Comparison of ENCODE assay signal across 18 mouse cellular contexts in the genomic region with DNA sequence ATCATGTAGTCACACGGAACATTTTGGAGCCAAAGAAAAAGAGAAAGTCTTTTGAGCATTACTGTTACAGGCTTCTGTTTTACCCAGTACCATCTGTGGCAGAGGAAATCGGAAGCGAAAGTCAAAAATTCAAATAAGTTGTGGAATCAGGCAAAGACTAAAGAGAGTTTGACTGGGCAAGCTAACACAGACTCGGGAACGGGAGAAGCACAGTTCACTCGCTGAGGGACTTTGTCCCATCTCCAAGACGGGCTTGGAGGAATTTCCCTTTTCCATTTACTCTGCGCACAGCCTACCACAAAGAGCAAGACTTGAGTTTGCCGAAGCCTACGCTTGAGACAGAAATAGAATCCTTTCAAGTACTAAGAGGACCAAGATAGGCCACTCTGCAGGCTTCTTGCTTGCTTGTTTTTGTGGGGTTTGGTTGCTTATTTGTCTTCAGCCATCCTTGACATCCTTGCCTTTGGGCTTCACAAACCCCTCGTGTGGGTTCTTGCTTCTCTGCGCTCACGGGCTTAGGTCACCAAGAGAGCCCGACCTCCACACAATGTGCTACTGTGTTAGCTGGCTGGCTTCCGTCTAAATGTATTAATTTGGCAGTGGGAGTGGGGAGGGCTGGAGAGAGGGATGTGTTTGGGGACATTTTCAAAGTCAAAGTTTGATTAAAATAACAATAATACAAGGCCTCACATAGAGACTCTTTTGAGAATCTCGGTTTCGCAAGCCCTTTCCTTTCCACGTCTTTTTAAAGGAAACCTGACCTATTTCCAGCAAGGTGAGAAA. TPM values are rescaled to one million over a fixed set of nuclear protein-coding genes. Genes with fewer than 3 reads are reported as not detected.
DNase-seq lines count a peak whose midpoint lies in the region; TF ChIP-seq lines count a peak whose summit lies in the region.
"Had no signal": no experiment of that assay in that cellular context is flagged by ENCODE, and none has a peak within 500 bp of the region (broad histone marks: within the 10 kb centered on the region; RNA-seq: fewer than 3 reads in every experiment).

No protein-coding gene starts in this region.

- no peak; the same call in 1 of the 2 replicates for TF ChIP-seq RAD21 in CH12.LX (IDR thresholded peaks at IDR 0.05; ENCODE audit: low read depth, low read length)

- intact Hi-C loops in heart, postnatal 36 days (cut with DNase I): no loop called here

- H3K4me1 ChIP-seq in heart, embryonic 10.5 days: no peaks in the 10 kb centered on the region
- peaks cover 23 to 62% of the 10 kb centered on the region in 2 experiments for H3K4me1 ChIP-seq in CH12.LX (ENCODE audit: control insufficient read depth in 1 of 2, insufficient read depth in 2 of 2)
- no peaks in the 10 kb centered on the region for H3K4me1 ChIP-seq in embryonic facial prominence, embryonic 10.5 days
- H3K4me1 ChIP-seq: heart, embryonic 15.5 days had no signal

- TF ChIP-seq CTCF in CH12.LX (conservative IDR thresholded peaks at IDR 0.05 in 1 of 2, IDR thresholded peaks at IDR 0.05 in 1 of 2; ENCODE audit: low read depth in 2 of 2, low read length in 2 of 2): no peak

- H3K36me3 ChIP-seq in heart, embryonic 10.5 days: no peaks in the 10 kb centered on the region
- H3K36me3 ChIP-seq in CH12.LX (replicated peaks in 1 of 2; ENCODE audit: control insufficient read depth in 1 of 2, insufficient read depth in 1 of 2, low read length in 1 of 2): no peaks in the 10 kb centered on the region
- no peaks in the 10 kb centered on the region for H3K36me3 ChIP-seq in embryonic facial prominence, embryonic 10.5 days (replicated peaks)
- H3K36me3 ChIP-seq: heart, embryonic 15.5 days had no signal

- TF ChIP-seq POLR2A in CH12.LX (IDR thresholded peaks at IDR 0.05; ENCODE audit: low read depth, low read length): peak; percentile 56

- no peaks in the 10 kb centered on the region for H3K27me3 ChIP-seq in heart, embryonic 10.5 days (ENCODE audit: insufficient read depth, poor library complexity, severe bottlenecking)
- no peaks in the 10 kb centered on the region for H3K27me3 ChIP-seq in CH12.LX (replicated peaks)
- no peaks in the 10 kb centered on the region for H3K27me3 ChIP-seq in embryonic facial prominence, embryonic 10.5 days (replicated peaks; ENCODE audit: low read depth, poor library complexity, severe bottlenecking)
- H3K27me3 ChIP-seq: heart, embryonic 15.5 days had no signal

- peak overlapping the region; percentile 78 for H3K4me2 ChIP-seq in CH12.LX (ENCODE audit: insufficient read depth, low read depth, poor library complexity, severe bottlenecking)
- H3K4me2 ChIP-seq: heart, embryonic 15.5 days; lung, embryonic 14.5 days had no signal

- peak overlapping the region; percentile 64 for H3K9ac ChIP-seq in CH12.LX (ENCODE audit: insufficient read depth, low read depth)
- H3K9ac ChIP-seq: heart, embryonic 15.5 days; lung, embryonic 14.5 days had no signal

- no peak overlapping the region; the same call in 1 of the 2 replicates for H3K4me3 ChIP-seq in heart, embryonic 10.5 days
- peak overlapping the region; percentile 17 to 47 (median 39) for H3K4me3 ChIP-seq in CH12.LX (replicated peaks in 1 of 3; ENCODE audit: low read depth in 2 of 3, low read length in 2 of 3, poor library complexity in 1 of 3)
- no peak overlapping the region for H3K4me3 ChIP-seq in embryonic facial prominence, embryonic 10.5 days
- H3K4me3 ChIP-seq: heart, embryonic 15.5 days; megakaryocyte, embryonic 14.5 days had no signal

- DNase-seq in heart, embryonic 10.5 days (ENCODE audit: low spot score): no peak
- DNase-seq in heart, postnatal 36 days: no peak
- peak; percentile 29 for DNase-seq in layer of hippocampus, adult 9-10 months (ENCODE audit: low spot score)
- no peak for DNase-seq in layer of hippocampus, postnatal 25 days (ENCODE audit: extremely low spot score in 1 of 2, low spot score in 1 of 2)
- DNase-seq in CH12.LX (ENCODE audit: extremely low read depth): peak; percentile 82
- peak; percentile 28 for DNase-seq in embryonic facial prominence, embryonic 10.5 days (ENCODE audit: low spot score)
- no peak for DNase-seq in cerebellum, adult 9-10 months
- DNase-seq: kidney, postnatal 14 days; liver; lung, embryonic 14.5 days; thymus, postnatal 25 days had no signal

- H3K27ac ChIP-seq in heart, embryonic 10.5 days: peak overlapping the region; percentile 32; the same call in 1 of the 2 replicates
- H3K27ac ChIP-seq in CH12.LX (ENCODE audit: insufficient read depth, low read depth): peak overlapping the region; percentile 73; the same call in 1 of the 2 replicates
- H3K27ac ChIP-seq in embryonic facial prominence, embryonic 10.5 days (replicated peaks): no peak overlapping the region
- H3K27ac ChIP-seq: heart, embryonic 15.5 days had no signal

- in situ Hi-C loops in CH12.LX (cut with MboI; ENCODE audit: low pct_ligation_motif_present, low pct_unique_long_range_greater_than_20kb, low sequenced_read_pairs): loop anchor here (25.0 kb wide), 3 partner anchors 164 to 589 kb away; a partner anchor contains a TSS

- H3K79me2 ChIP-seq in CH12.LX (replicated peaks; ENCODE audit: control insufficient read depth, extremely low read depth, insufficient read depth, poor library complexity, severe bottlenecking): no peaks in the 10 kb centered on the region

- TF ChIP-seq EP300 in CH12.LX (IDR thresholded peaks at IDR 0.05; ENCODE audit: low read length): peak; percentile 96

- no peaks in the 10 kb centered on the region for H3K9me3 ChIP-seq in heart, embryonic 10.5 days
- peaks cover 10% of the 10 kb centered on the region for H3K9me3 ChIP-seq in CH12.LX (replicated peaks; ENCODE audit: low read length)
- H3K9me3 ChIP-seq in embryonic facial prominence, embryonic 10.5 days: no peaks in the 10 kb centered on the region
- H3K9me3 ChIP-seq: heart, embryonic 15.5 days had no signal

- WGBS in heart, embryonic 10.5 days: 68% methylated on average over 18 of the region's 18 CpGs
- WGBS in embryonic facial prominence, embryonic 10.5 days: 63% methylated on average over 18 of the region's 18 CpGs

- dilution Hi-C loops in CH12.LX (cut with MboI; ENCODE audit: extremely low pct_ligation_motif_present, extremely low pct_unique_long_range_greater_than_20kb, low sequenced_read_pairs): no loop called here

TF ChIP-seq in CH12.LX, 34 proteins besides CTCF, POLR2A, EP300 and RAD21 (continues in another document):
- TF ChIP-seq E2F4 (IDR thresholded peaks at IDR 0.05; ENCODE audit: insufficient replicate concordance, low read depth, low read length) (peak; percentile 57; the same call in 1 of the 2 replicates), IRF4 (IDR thresholded peaks at IDR 0.05; ENCODE audit: low read depth, low read length) (peak; percentile 97), SIN3A (IDR thresholded peaks at IDR 0.05; ENCODE audit: low read length) (peak; percentile 51; the same call in 1 of the 2 replicates), BHLHE40 (IDR thresholded peaks at IDR 0.05; ENCODE audit: low read depth, low read length) (peak; percentile 72; the same call in 1 of the 2 replicates), MEF2A (IDR thresholded peaks at IDR 0.05; ENCODE audit: borderline replicate concordance, low read depth, low read length) (peak; percentile 92), GABPA (IDR thresholded peaks at IDR 0.05; ENCODE audit: insufficient replicate concordance, low read depth, low read length) (no peak), ELF1 (IDR thresholded peaks at IDR 0.05; ENCODE audit: low read depth, low read length) (0 out of 2 replicates have a peak, but pooled peaks have one; percentile 13), HCFC1 (IDR thresholded peaks at IDR 0.05; ENCODE audit: low read depth, low read length) (peak; percentile 46; the same call in 1 of the 2 replicates), NRF1 (IDR thresholded peaks at IDR 0.05; ENCODE audit: low read depth, low read length) (no peak), PAX5 (IDR thresholded peaks at IDR 0.05; ENCODE audit: low read length) (no peak), TBP (conservative IDR thresholded peaks at IDR 0.05; ENCODE audit: low read depth, low read length) (peak; percentile 75), MYC (IDR thresholded peaks at IDR 0.05; ENCODE audit: low read depth, low read length) (0 out of 2 replicates have a peak, but pooled peaks have one; percentile 68), ZMIZ1 (IDR thresholded peaks at IDR 0.05; ENCODE audit: low read depth, low read length) (no peak), ETS1 (conservative IDR thresholded peaks at IDR 0.05; ENCODE audit: low read depth, low read length) (peak; percentile 85), JUND (conservative IDR thresholded peaks at IDR 0.05; ENCODE audit: low read depth, low read length) (peak; percentile 65; the same call in 1 of the 2 replicates), ZNF384 (IDR thresholded peaks at IDR 0.05; ENCODE audit: low read depth, low read length) (0 out of 2 replicates have a peak, but pooled peaks have one; percentile 2), TCF12 (IDR thresholded peaks at IDR 0.05; ENCODE audit: low read depth, low read length) (peak; percentile 63), CHD1 (IDR thresholded peaks at IDR 0.05; ENCODE audit: low read depth, low read length) (no peak)

RNA-seq across cellular contexts. Expression of a gene that starts 30.5 kb away (rescaled TPM):
- polyA plus RNA-seq in heart, embryonic 10.5 days (2016; fragmentation: Nextera tagmentation; extraction: Ambion mirVana): 12.0 and 16.2 TPM in 2 replicates
- total RNA-seq in heart, postnatal 36 days (2021): 1 to 10 TPM; 4.9 to 7.2 TPM
- total RNA-seq in layer of hippocampus, postnatal 25 days (2021): 1 to 10 TPM; 6.5 to 8.2 TPM
- total RNA-seq in CH12.LX (2012; rRNA removed) (5.0 and 5.6 TPM in 2 replicates), CH12.LX (2014; rRNA removed) (3.8 and 4.0 TPM in 2 replicates)
- 17.4 and 18.2 TPM in 2 replicates for polyA plus RNA-seq in CH12.LX (2012; ENCODE audit: insufficient read length, low read depth)
- 32.6 and 33.3 TPM in 2 replicates for polyA plus RNA-seq in embryonic facial prominence, embryonic 10.5 days (2016; fragmentation: Nextera tagmentation; extraction: Ambion mirVana)

RNA-seq across cellular contexts. Expression of a gene that starts 31.7 kb away (rescaled TPM):
- polyA plus RNA-seq in heart, embryonic 10.5 days (2016; fragmentation: Nextera tagmentation; extraction: Ambion mirVana): 6.6 TPM in 2 replicates
- 1 to 10 TPM; 3.1 to 3.4 TPM for total RNA-seq in heart, postnatal 36 days (2021)
- total RNA-seq in layer of hippocampus, postnatal 25 days (2021): 1 to 10 TPM; 4.0 to 4.6 TPM
- total RNA-seq in CH12.LX (2012; rRNA removed) (4.7 and 5.2 TPM in 2 replicates), CH12.LX (2014; rRNA removed) (4.6 and 5.3 TPM in 2 replicates)
- polyA plus RNA-seq in CH12.LX (2012; ENCODE audit: insufficient read length, low read depth): 3.7 and 4.4 TPM in 2 replicates
- polyA plus RNA-seq in embryonic facial prominence, embryonic 10.5 days (2016; fragmentation: Nextera tagmentation; extraction: Ambion mirVana): 4.1 and 5.4 TPM in 2 replicates

RNA-seq across cellular contexts. Expression of a gene that starts 49.8 kb away (rescaled TPM):
- polyA plus RNA-seq in heart, embryonic 10.5 days (2016; fragmentation: Nextera tagmentation; extraction: Ambion mirVana): not detected in 2 replicates
- not detected for total RNA-seq in heart, postnatal 36 days (2021)
- total RNA-seq in layer of hippocampus, postnatal 25 days (2021): not detected
- total RNA-seq in CH12.LX (2012; rRNA removed) (not detected in 2 replicates), CH12.LX (2014; rRNA removed) (not detected in 2 replicates)
- not detected in 2 replicates for polyA plus RNA-seq in CH12.LX (2012; ENCODE audit: insufficient read length, low read depth)
- polyA plus RNA-seq in embryonic facial prominence, embryonic 10.5 days (2016; fragmentation: Nextera tagmentation; extraction: Ambion mirVana): 0.13 and 0.21 TPM in 2 replicates
- total RNA-seq: adrenal gland, postnatal 4 days; common myeloid progenitor, adult 5-6 weeks; gastrocnemius, adult 8-10 months; layer of hippocampus, postnatal 36 days had no signal
- polyA plus RNA-seq: heart, embryonic 15.5 days; intestine, embryonic 16.5 days; lung, embryonic 14.5 days had no signal

Comparison
In these comparisons a context has a peak if more than half of its experiments do, and no peak if none do; other contexts are left out.
1. DNase-seq: peak in layer of hippocampus, adult 9-10 months (single experiment), CH12.LX (single experiment) and embryonic facial prominence, embryonic 10.5 days (single experiment); none in heart, embryonic 10.5 days (single experiment), heart, postnatal 36 days (0 of 2), layer of hippocampus, postnatal 25 days (0 of 2) and cerebellum, adult 9-10 months (single experiment).
2. H3K4me3 ChIP-seq: peak in CH12.LX (3 of 3); none in heart, embryonic 10.5 days (single experiment) and embryonic facial prominence, embryonic 10.5 days (single experiment).